Mouse (Mus musculus) brain, embryonic 14.5 days (tissue): Measurements from ENCODE around the gene Sh2d6.

Experiments
- CTCF ChIP-seq: fragments of 200-500 bp; IDR thresholded peaks from 2 replicates; pipeline ENCODE4 v1.5.1; 2012; ENCODE audit warnings: inconsistent platforms, mild to moderate bottlenecking, moderate library complexity, borderline replicate concordance; ENCODE audit not compliant: insufficient read depth, insufficient read length; ENCODE audit errors: extremely low read depth
- POLR2A ChIP-seq: fragments of 200-500 bp; IDR thresholded peaks from 2 replicates; pipeline ENCODE4 v1.6.1; 2012; ENCODE audit warnings: mild to moderate bottlenecking, inconsistent platforms, borderline replicate concordance; ENCODE audit not compliant: poor library complexity, insufficient read depth, insufficient read length, severe bottlenecking; ENCODE audit errors: extremely low read depth

GRCm38 (mm10) chr6:72476836-72477235, 44.7 kb downstream of the Sh2d6 start:
- TF ChIP-seq CTCF (no peak), POLR2A (no peak)
